ENCODE assay signal across 7 mouse cellular contexts in the genomic region with DNA sequence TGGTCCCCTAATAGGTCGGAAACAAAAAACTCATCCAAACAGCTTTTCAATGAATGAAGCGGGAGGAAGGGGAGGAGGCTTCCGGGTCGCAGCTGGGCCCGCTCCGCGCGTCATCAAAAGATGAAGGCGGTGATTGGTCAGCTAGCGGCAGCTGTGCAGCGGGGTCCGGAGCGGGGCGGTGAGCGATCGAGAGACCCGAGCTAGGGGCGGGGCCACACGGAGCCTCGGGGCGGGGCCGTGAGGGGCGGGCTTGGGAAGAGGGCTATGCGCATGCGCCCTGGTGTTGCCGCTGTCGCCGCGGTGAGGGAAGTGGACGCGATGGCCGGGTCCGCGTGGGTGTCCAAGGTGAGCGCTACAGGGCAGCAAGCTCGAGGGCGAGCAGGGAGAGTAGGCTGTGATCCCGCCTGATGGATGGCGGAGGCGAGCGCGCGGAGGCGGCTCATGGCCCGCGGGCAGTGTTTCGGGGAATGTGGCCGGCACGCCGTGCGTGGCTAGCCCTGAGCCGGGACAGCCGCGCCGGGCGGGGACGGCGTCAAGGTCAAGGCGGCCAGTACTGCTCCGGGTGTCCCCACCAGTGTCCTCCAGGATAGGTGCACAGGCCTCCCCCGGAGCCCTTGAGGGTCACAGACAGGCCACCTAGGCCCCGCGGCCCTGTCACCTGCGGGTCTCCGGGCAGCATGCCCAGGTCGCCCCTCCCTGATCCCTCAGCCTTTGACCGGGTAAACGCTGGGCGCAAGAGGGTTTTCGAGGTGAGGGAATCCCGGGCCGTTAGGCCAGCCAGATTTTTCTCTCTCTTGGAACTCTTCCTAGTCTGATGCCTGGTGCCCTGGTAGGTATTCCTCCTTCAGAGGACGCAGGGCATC. TPM values are rescaled to one million over a fixed set of nuclear protein-coding genes. Genes with fewer than 3 reads are reported as not detected.
DNase-seq lines count a peak whose midpoint lies in the region; ATAC-seq lines count a peak whose summit lies in the region.

A gene (plus strand): TSS at position 136 of the 863 bp plus-strand sequence.

- H3K9ac ChIP-seq in intestine, embryonic 16.5 days (ENCODE audit: low read depth, low read length), result peak within 1 kb of the TSS; percentile 93
- peak within 1 kb of the TSS; percentile 73 for H3K9ac ChIP-seq in midbrain, embryonic 11.5 days (ENCODE audit: low read length)

- H3K4me3 ChIP-seq in intestine, embryonic 16.5 days (ENCODE audit: low read length), result peak within 1 kb of the TSS; percentile 77
- peak within 1 kb of the TSS; percentile 77 for H3K4me3 ChIP-seq in midbrain, embryonic 11.5 days (ENCODE audit: low read depth, low read length)

- peak within 1 kb of the TSS; percentile 69 for H3K4me2 ChIP-seq in intestine, embryonic 16.5 days (ENCODE audit: low read depth, low read length)
- H3K4me2 ChIP-seq in midbrain, embryonic 11.5 days, result peak within 1 kb of the TSS; percentile 86

- no peaks in the 10 kb centered on the region for H3K27me3 ChIP-seq in intestine, embryonic 16.5 days (replicated peaks; ENCODE audit: control insufficient read depth, insufficient read depth, low read length)
- no peaks in the 10 kb centered on the region for H3K27me3 ChIP-seq in midbrain, embryonic 11.5 days (ENCODE audit: control insufficient read depth, insufficient read depth, low read length)

- DNase-seq in adrenal gland, adult 2 months, result peak; percentile 100
- DNase-seq in embryo, embryonic 11.5 days (ENCODE audit: low read depth, low spot score), result peak; percentile 96
- DNase-seq in gastrocnemius, postnatal 4 days (ENCODE audit: low spot score in 2 of 2), result peak; percentile 98 to 99
- DNase-seq in left cerebral cortex, postnatal 36 days (ENCODE audit: low spot score in 2 of 2), result peak; percentile 96 to 97
- DNase-seq in midbrain, embryonic 11.5 days (ENCODE audit: low spot score, missing footprints), result peak; percentile 99
- DNase-seq in skeletal muscle tissue, adult 2 months (ENCODE audit: low read depth, low spot score), result peak; percentile 96

- peak within 1 kb of the TSS; percentile 50 for H3K27ac ChIP-seq in intestine, embryonic 16.5 days (ENCODE audit: low read length)
- H3K27ac ChIP-seq in midbrain, embryonic 11.5 days (ENCODE audit: low read depth, low read length), result no peak within 1 kb of the TSS

- 0 out of 2 replicates have a peak, but pooled peaks cover 3% of the 10 kb centered on the region for H3K36me3 ChIP-seq in intestine, embryonic 16.5 days (ENCODE audit: control insufficient read depth, insufficient read depth, low read length)
- H3K36me3 ChIP-seq in midbrain, embryonic 11.5 days (ENCODE audit: control insufficient read depth, insufficient read depth, low read length), result no peaks in the 10 kb centered on the region

- intact Hi-C loops in left cerebral cortex, postnatal 36 days (cut with DNase I), result no loop called here

- H3K4me1 ChIP-seq in intestine, embryonic 16.5 days (ENCODE audit: control insufficient read depth, insufficient read depth, low read length), result peaks cover 8% of the 10 kb centered on the region
- peaks cover 6% of the 10 kb centered on the region; the same call in 1 of the 2 replicates for H3K4me1 ChIP-seq in midbrain, embryonic 11.5 days (ENCODE audit: control insufficient read depth, insufficient read depth, low read length)

- H3K9me3 ChIP-seq in intestine, embryonic 16.5 days (ENCODE audit: control insufficient read depth, low read length), result no peaks in the 10 kb centered on the region
- no peaks in the 10 kb centered on the region for H3K9me3 ChIP-seq in midbrain, embryonic 11.5 days (ENCODE audit: control insufficient read depth, low read length)

- under 1% methylated on average over 73 of the region's 73 CpGs for WGBS in intestine, embryonic 16.5 days
- WGBS in midbrain, embryonic 11.5 days, result under 1% methylated on average over 65 of the region's 73 CpGs

- peak; percentile 99 for ATAC-seq in intestine, embryonic 16.5 days
- ATAC-seq in midbrain, embryonic 11.5 days (ENCODE audit: low FRiP score), result peak; percentile 100

RNA-seq across cellular contexts. Expression of the gene that starts here (rescaled TPM):
- total RNA-seq in adrenal gland, adult 2 months (2021), result 100 to 1,000 TPM; 245 to 445 TPM
- 44.3 and 48.7 TPM in 2 replicates for polyA plus RNA-seq in adrenal gland, adult 2 months (2012; rRNA removed)
- 100 to 1,000 TPM; 254 to 292 TPM for total RNA-seq in gastrocnemius, postnatal 4 days (2021)
- polyA plus RNA-seq in intestine, embryonic 16.5 days (2015; fragmentation: Nextera tagmentation; extraction: Ambion mirVana), result 199 and 213 TPM in 2 replicates
- 100 to 1,000 TPM; 181 to 197 TPM for total RNA-seq in left cerebral cortex, postnatal 36 days (2021)
- 122 and 127 TPM in 2 replicates for polyA plus RNA-seq in midbrain, embryonic 11.5 days (2014; fragmentation: Nextera tagmentation; extraction: Ambion mirVana)
